Mouse (Mus musculus) cortical plate, adult 2 months (tissue): Measurements from ENCODE around the gene Oas1h.
A peak's percentile ranks its signal among the peaks of the same experiment; 100 is the strongest.

Experiments used
- CTCF ChIP-seq: fragments of 200-500 bp; IDR thresholded peaks from 2 replicates; pipeline ENCODE4 v1.5.1; 2011; ENCODE audit warnings: mild to moderate bottlenecking, control low read depth, low read length; ENCODE audit not compliant: insufficient read depth; ENCODE audit errors: extremely low read depth
- POLR2A ChIP-seq: fragments of 200-500 bp; IDR thresholded peaks from 2 replicates; pipeline ENCODE4 v1.6.1; 2011; ENCODE audit warnings: mild to moderate bottlenecking, low read length, control low read depth; ENCODE audit not compliant: insufficient read depth; ENCODE audit errors: extremely low read depth

GRCm38 (mm10) chr5:120849601-120850136 lies 11.6 kb upstream of the Oas1h start:
- TF ChIP-seq CTCF (peak; percentile 62), POLR2A (no peak)
